9 mouse cellular contexts compared by ENCODE assay signal in genomic region chr3:137150414-137151010, GRCm38 (mm10).
DNase-seq lines count a peak whose midpoint lies in the region; ATAC-seq and TF ChIP-seq lines count a peak whose summit lies in the region.
"Had no signal": no experiment of that assay in that cellular context is flagged by ENCODE, and none has a peak within 500 bp of the region (broad histone marks: within the 10 kb centered on the region; RNA-seq: fewer than 3 reads in every experiment).

No protein-coding gene starts in this region.

- no peak overlapping the region for H3K9ac ChIP-seq in heart, embryonic 15.5 days
- H3K9ac ChIP-seq: limb, embryonic 13.5 days had no signal

- peak; percentile 38 for DNase-seq in urinary bladder, postnatal 14 days (ENCODE audit: low spot score)
- DNase-seq in urinary bladder, postnatal 4 days (ENCODE audit: low spot score in 2 of 2) = no peak
- DNase-seq in cerebellum, postnatal 14 days = peak; percentile 30 to 31
- DNase-seq in layer of hippocampus, adult 9-11 months = peak; percentile 57
- no peak for DNase-seq in thymus, postnatal 14 days
- DNase-seq in midbrain, embryonic 10.5 days (ENCODE audit: low spot score) = no peak

- H3K36me3 ChIP-seq in heart, embryonic 15.5 days = no peaks in the 10 kb centered on the region
- H3K36me3 ChIP-seq in myocyte (ENCODE audit: control insufficient read depth, insufficient read depth) = no peaks in the 10 kb centered on the region
- H3K36me3 ChIP-seq in midbrain, embryonic 10.5 days = no peaks in the 10 kb centered on the region
- H3K36me3 ChIP-seq: limb, embryonic 13.5 days had no signal

- no peak overlapping the region for H3ac ChIP-seq in myocyte (ENCODE audit: control insufficient read depth, insufficient read length)

- no peaks in the 10 kb centered on the region for H3K27me3 ChIP-seq in heart, embryonic 15.5 days
- H3K27me3 ChIP-seq in myocyte (ENCODE audit: control insufficient read depth, insufficient read depth, insufficient read length) = no peaks in the 10 kb centered on the region
- no peaks in the 10 kb centered on the region for H3K27me3 ChIP-seq in midbrain, embryonic 10.5 days (ENCODE audit: low read depth, poor library complexity, severe bottlenecking)
- H3K27me3 ChIP-seq: limb, embryonic 13.5 days had no signal

- peak; percentile 83 for ATAC-seq in heart, embryonic 15.5 days (replicated peaks; ENCODE audit: insufficient number of reproducible peaks, insufficient read depth, low FRiP score, low read depth)

- no peaks in the 10 kb centered on the region for H3K9me3 ChIP-seq in heart, embryonic 15.5 days (replicated peaks)
- no peaks in the 10 kb centered on the region for H3K9me3 ChIP-seq in midbrain, embryonic 10.5 days (replicated peaks)
- H3K9me3 ChIP-seq: limb, embryonic 13.5 days had no signal

- H3K27ac ChIP-seq in heart, embryonic 15.5 days = peak overlapping the region; percentile 51
- H3K27ac ChIP-seq in midbrain, embryonic 10.5 days (replicated peaks) = no peak overlapping the region
- H3K27ac ChIP-seq: limb, embryonic 13.5 days had no signal

- H3K79me2 ChIP-seq in myocyte (ENCODE audit: control insufficient read depth, insufficient read depth) = no peaks in the 10 kb centered on the region

- 0 out of 2 replicates have a peak, but pooled peaks cover 6% of the 10 kb centered on the region for H3K4me1 ChIP-seq in heart, embryonic 15.5 days (replicated peaks)
- peaks cover 21% of the 10 kb centered on the region for H3K4me1 ChIP-seq in midbrain, embryonic 10.5 days
- H3K4me1 ChIP-seq: limb, embryonic 13.5 days had no signal

- TF ChIP-seq POLR2A in myocyte (IDR thresholded peaks at IDR 0.05; ENCODE audit: insufficient read length, low read depth) = no peak

- 42% methylated on average over 14 of the region's 14 CpGs for WGBS in heart, embryonic 15.5 days
- WGBS in midbrain, embryonic 10.5 days = 76% methylated on average over 14 of the region's 14 CpGs

- no peak overlapping the region for H3K4me3 ChIP-seq in heart, embryonic 15.5 days
- no peak overlapping the region for H3K4me3 ChIP-seq in myocyte
- no peak overlapping the region for H3K4me3 ChIP-seq in midbrain, embryonic 10.5 days
- H3K4me3 ChIP-seq: limb, embryonic 13.5 days had no signal

- peak overlapping the region; percentile 7 for H3K4me2 ChIP-seq in heart, embryonic 15.5 days
- H3K4me2 ChIP-seq in myocyte (ENCODE audit: low read depth) = peak overlapping the region; percentile 97
- H3K4me2 ChIP-seq: limb, embryonic 13.5 days had no signal

TF ChIP-seq in myocyte, 11 proteins besides CTCF, POLR2A, EP300 and RAD21:
- TF ChIP-seq SRF (IDR thresholded peaks at IDR 0.05; ENCODE audit: control insufficient read depth, insufficient read length, low read depth) (no peak), TCF3 (IDR thresholded peaks at IDR 0.05; ENCODE audit: insufficient read length, low read depth) (peak; percentile 31), CEBPB (IDR thresholded peaks at IDR 0.05; ENCODE audit: insufficient read depth, poor library complexity, severe bottlenecking) (no peak), MYOG (IDR thresholded peaks at IDR 0.05; ENCODE audit: control insufficient read depth in 1 of 3, insufficient read depth in 1 of 3, insufficient read length in 2 of 3, low read depth in 2 of 3) (peak in 2 of 3 experiments; percentile 71 to 82), REST (IDR thresholded peaks at IDR 0.05; ENCODE audit: insufficient read depth, insufficient read length) (no peak), TCF12 (IDR thresholded peaks at IDR 0.05; ENCODE audit: insufficient read depth, poor library complexity, severe bottlenecking) (peak; percentile 72), E2F4 (IDR thresholded peaks at IDR 0.05; ENCODE audit: insufficient read depth) (no peak), USF1 (IDR thresholded peaks at IDR 0.05; ENCODE audit: low read depth) (no peak), POLR2AphosphoS2 (IDR thresholded peaks at IDR 0.05; ENCODE audit: insufficient read length, low read depth) (no peak), MAX (IDR thresholded peaks at IDR 0.05; ENCODE audit: low read depth) (no peak), MYOD1 (IDR thresholded peaks at IDR 0.05; ENCODE audit: control insufficient read depth in 1 of 3, insufficient read length in 2 of 3, low read depth in 2 of 3) (peak; percentile 49 to 93 (median 84))

Comparison
In these comparisons a context has a peak if more than half of its experiments do, and no peak if none do; other contexts are left out.
1. DNase-seq: peak in urinary bladder, postnatal 14 days (single experiment), cerebellum, postnatal 14 days (2 of 2) and layer of hippocampus, adult 9-11 months (single experiment); none in urinary bladder, postnatal 4 days (0 of 2), thymus, postnatal 14 days (single experiment) and midbrain, embryonic 10.5 days (single experiment).